Mouse (Mus musculus) right cerebral cortex, adult 2 months (tissue): ENCODE data around the gene Gps2.

Experiments
- DNase-seq, 2 experiments: peaks; one replicate each; pipeline ENCODE4 v3.0.0; 2021 to 2022; ENCODE audit warnings: low spot score in 2 of 2

Gps2 gene

DNA sequence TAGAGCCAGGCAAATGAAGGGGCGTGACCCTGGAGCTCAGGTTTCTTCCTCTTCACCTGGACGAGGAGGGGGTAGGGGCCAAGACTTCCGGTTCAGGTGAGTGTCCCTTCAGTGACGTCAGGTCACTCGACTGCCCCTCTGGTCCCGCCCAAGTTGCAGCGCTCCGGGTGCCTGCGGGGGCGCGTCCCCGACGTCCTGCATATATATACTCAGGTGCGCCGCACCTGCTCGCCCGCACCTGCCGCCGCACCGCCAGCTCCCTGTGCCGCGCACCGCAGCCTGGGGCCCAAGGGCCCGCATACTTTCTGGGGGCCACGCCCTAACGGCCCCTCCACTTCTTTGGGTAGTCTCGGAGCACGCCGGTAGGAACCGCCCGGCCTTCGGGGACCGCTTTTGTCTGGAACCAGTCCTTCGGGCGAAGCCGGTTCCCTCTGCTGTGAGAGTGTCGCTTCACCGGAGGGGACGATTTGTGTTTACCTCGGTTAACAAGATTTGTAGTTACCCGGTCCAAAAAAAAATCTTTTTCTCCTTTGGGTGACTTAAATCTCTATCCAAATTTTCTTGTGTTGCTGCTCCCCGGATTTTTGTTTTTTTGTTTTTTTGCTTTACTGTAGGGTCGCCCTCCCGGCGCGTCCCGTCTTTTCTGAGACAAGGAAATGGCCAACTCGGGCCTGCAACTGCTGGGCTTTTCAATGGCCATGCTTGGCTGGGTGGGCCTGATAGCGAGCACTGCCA is 51.8 kb downstream of the Gps2 start:
- DNase-seq = no peak
